Mouse (Mus musculus) lung, postnatal 4 days (tissue): ENCODE data around the gene Tsc1.

Experiments used
- DNase-seq, 2 experiments: peaks; one replicate each; pipeline ENCODE4 v3.0.0; 2021

Gene Tsc1

DNA sequence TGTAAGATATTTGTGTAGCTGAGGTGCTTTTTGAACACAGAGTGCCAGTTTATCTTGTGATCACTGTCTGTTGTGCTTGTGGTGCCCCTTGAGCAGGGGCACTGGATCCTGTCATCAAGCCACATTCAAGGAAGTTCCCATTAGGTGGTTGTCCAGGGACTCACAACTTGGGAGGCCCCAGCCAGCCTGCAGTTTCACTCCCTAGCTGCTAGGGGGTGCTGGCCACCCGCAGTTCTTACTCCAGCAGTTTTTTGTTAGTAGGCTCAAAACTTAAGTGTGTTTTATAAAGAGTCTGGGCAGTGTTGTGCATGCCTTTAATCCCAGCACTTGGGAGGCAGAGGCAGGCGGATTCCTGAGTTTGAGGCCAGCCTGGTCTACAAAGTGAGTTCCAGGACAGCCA lies 13.3 kb downstream of the Tsc1 start:
- DNase-seq: peak; percentile 35 to 48

- DNase-seq: peak; percentile 36 to 66
Measured at GRCm38 (mm10) chr2:28656216-28656615, 15.2 kb downstream of the Tsc1 start.

DNA sequence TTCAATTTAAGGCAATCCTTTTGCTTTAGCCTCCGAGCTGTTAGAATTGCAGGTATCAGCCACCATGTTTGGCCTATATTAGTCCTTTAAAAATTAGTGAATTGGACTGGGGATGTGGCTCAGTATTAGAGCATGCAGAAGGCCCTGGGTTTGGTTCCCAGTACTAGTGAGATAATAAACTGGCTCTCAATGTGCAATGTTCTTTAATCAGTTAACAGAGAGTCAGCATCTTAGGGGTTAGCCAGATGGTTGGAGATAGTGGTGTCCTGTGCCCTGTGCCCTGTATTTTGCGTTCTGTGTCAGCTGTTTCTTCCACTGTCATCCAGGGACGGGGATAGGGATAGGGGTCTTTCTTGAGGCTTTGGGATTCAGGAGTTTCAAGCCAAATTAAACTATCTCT lies 21.9 kb downstream of the Tsc1 start:
- DNase-seq: no peak

- DNase-seq: no peak
Measured at GRCm38 (mm10) chr2:28665818-28666217, 24.8 kb downstream of the Tsc1 start.

GRCm38 (mm10) chr2:28671438-28671837 lies 30.4 kb downstream of the Tsc1 start:
- DNase-seq: no peak

- no peak for DNase-seq
Measured at GRCm38 (mm10) chr2:28676005-28676404, 35.0 kb downstream of the Tsc1 start.

DNA sequence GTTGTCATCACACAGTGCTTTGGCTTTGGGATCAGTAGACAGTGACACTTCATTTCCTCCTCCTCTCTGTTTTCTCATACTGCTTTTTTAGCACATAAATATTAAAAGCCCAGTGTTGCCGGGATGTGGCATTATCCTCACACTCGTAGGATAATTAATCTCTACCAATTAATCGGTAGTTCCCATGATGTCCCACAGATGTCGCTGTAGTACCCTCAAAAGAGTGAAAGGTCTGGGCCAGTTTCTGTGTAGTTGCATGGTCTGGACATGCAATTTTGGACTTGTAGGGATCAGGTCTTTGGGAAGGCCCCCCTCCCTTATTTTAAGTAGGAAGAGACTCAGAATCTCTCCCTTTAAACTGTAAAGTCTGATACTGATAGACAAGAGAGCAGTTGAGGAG lies 39.7 kb downstream of the Tsc1 start:
- DNase-seq: peak in 1 of 2 experiments; percentile 38

GRCm38 (mm10) chr2:28681718-28682117 lies 40.7 kb downstream of the Tsc1 start:
- DNase-seq: no peak

DNA sequence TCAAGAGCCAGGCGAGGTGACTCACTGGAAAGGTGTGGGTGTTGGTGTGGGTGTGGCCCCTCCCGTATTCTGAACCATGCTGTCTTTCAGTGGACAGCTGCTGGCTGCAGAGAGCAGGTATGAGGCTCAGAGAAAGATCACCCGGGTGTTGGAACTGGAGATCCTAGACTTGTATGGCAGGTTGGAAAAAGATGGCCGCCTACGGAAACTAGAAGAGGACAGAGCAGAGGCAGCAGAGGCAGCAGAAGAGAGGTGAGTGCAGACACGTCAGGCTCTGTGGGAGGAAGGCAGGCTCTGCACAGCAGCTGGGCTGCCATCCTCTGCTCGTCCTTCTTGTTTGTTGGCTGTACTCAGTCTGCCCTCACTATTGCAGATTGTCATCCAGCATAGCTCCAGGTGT lies 44.9 kb downstream of the Tsc1 start:
- DNase-seq: no peak

DNA sequence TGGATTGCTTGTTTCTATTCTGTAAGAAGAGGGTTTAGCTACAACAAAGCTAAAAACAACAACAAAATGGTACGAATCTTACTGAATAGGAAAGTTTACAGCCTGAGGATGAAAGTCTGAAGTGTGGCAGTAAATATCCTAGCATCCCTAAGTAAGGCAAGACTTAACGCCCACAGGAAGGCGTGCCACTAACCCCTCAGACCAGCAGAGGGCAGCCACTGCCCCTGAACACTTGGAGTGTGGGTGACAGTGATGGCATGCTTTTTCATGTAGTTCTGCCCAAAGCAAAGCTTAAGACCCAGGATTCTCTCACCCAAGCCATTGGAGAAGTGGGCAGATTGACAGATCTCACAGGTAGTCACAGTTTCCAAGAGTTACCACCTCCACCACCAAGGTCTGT lies 47.4 kb downstream of the Tsc1 start:
- DNase-seq: peak; percentile 40 to 60

DNA sequence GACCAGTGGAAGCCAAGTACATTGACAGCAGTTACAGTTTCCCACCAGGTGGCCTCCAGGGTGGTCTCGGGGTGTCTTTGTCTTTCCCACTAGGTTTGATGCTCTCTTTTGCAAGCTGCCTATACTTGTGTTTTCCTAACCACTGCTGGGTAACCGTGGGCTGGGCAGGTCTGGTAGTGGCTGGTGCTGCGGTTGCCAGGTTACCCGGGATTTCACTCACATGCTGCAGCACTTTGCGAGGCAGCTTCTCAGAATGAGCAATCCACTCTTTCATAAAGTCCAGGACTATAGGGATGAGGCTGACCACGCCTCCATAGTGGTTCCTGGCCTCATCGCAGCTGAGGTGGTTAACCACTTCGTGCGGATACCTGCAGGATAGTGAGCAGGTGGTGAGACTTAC lies 51.7 kb downstream of the Tsc1 start:
- DNase-seq: no peak

DNA sequence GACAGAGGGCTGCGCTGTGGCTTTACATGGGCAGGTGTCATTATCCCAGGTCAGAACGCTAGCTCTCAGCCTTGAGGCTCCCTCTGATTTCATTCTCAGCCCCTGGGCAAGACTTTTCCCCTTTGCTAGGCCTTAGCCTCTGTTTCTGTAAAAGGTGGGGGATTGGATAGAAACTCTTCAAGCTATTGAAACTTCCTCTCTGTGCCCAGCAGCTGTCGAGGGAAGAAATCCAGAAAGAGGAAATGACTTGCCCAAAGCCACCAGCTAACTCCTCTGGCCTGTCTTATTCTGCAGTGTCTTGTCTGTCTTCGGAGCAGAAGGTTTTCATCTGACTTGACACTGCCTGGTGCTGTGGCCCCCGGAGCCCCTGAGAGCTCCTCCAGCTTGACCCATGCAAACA lies 57.5 kb downstream of the Tsc1 start:
- peak in 1 of 2 experiments; percentile 25 for DNase-seq

DNA sequence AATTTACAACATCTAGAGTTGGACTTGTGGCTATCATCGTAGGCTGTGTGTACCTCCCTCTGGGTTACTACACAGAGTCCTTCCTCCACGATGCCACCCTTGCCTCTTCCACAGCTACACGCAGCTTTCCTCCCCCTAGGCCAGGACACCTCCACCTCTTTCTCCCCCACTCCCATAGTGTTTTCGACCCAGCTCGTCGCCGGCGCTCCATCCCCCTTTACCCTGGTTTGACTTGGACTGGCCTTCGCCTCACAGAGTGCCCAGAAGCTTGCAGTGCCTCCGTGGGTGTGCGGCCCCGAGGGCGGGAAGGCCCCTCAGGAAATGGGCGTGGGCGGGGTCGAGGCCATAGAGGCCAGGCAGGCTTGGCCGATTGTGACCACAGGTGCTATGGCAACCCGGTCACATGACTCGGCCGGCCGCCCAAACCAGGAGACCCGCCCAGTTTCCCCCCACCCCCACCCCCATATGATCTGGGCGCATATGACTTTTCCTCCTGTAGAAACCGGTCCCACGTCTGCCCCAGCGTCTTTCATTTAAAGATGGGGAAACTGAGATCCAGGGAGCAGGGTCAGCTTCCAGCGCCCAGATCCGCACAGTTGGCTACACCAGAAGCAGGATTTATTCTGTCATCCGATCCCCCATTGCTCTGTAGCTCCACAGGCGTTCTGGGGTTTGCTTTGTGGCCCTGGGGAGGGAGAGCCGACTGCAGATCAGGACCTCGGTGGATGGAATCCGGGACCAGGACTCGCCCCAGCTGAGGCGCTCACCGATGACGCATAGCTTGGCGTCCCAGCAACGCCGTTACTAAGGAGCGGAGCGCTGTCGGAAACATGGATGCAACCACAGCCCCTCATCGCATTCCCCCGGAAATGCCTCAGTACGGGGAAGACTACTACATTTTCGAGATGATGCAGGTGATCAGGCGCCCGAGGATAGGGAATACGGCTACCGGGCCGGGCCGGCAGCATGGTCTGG lies 58.6 kb downstream of the Tsc1 start, which contains the start of the genes Spaca9 and Ak8:
Gene Spaca9 (minus strand): TSS at position 367 of the 975 bp plus-strand sequence.
Gene Ak8 (plus strand): TSS at position 804 of the 975 bp plus-strand sequence.
- DNase-seq: peak; percentile 90

DNA sequence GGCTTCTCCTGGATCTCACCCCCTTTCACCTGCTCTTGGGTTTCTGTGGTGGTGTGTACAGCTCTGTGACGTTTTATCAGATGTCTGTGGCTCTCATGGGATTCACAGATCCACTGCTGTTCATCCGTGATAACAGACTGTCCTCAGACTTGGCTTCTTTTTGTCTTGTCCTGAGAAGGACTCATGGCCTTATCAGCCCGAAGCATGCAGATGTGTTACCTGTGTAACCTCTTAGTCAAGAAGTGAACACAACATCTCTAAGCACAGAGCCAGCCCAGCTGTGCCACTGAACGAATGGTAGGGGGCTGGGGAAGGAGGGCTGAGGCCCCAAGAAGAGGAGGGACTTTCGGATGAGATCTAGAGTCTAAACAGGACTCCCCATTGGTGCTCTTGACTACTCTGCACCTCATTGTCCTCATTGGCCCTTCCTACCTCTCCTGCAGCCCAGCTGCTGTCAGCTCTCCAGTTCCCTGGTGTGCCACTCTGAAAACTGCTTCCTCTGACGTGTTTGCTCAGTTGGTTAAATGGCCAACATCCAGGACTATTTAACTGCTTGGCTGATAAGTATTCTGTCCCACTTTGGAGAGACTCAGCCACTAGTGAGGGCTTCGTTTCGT lies 60.7 kb downstream of the Tsc1 start:
- no peak for DNase-seq

DNA sequence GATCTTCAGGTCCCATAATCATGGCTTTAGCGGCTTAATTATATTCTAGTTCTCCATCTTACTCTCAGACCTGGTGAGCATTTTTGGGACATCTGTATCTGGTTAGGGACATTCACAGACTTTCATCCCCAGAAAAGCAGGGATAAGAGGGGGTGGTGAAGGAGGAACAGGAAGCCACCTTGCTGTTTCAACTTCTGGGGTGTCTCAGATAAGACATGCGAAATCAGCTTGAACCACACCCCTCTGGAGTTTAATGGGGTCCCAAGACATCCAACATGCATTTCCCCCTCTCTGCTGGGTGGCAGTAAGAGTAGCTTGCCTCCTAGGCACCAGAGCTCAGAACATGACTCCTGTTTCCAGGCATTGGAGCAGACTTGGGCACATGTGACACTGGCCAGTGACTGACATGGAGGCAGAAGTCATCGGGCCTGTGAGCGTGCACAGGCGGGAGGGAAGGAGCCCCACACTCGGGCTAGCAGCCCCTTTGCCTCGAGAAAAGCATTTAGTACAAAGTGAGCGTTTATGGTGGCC lies 65.1 kb downstream of the Tsc1 start:
- no peak for DNase-seq

DNA sequence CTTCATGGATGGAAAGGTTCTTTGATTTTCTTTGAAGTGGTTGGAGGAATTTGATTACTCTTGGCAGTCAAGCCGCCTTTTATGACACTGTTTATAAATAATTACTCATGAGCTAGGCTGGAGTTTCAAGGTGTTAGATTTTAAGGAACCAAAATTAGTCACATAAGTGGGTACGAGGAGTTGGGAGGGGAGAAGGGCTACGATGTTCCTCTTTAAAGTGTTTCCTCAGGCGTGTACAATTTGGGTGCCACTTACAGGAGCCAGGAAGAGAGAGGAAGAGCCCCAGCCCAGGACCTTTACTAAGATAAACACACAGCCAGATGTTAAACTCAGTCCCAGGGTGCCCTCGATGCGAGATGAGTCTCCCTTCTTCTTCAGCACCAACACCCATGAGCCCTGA lies 65.8 kb downstream of the Tsc1 start:
- DNase-seq: no peak

- no peak for DNase-seq
Measured at GRCm38 (mm10) chr2:28713036-28713435, 72.0 kb downstream of the Tsc1 start.

DNA sequence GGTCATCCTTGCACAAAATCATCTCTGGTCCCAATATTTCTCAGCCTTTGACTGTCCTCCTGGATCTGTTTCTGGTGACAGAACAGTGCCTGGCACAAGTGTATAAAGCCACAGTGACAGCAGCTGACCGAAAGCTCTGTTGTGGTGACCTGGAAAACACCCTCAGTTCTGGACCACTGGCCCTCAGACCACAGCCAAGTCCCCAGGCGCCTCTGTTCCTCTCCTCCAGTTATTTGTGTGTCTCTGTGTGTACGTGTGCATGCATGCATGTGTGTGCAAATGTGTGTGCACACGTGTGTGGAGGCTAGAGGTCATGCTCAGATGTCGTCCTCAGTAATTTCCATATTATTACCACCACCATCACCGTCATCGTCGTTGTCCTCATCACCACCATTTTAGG lies 81.4 kb downstream of the Tsc1 start:
- DNase-seq: no peak

- peak; percentile 28 to 58 for DNase-seq
Measured at GRCm38 (mm10) chr2:28723912-28724311, 82.9 kb downstream of the Tsc1 start.

DNA sequence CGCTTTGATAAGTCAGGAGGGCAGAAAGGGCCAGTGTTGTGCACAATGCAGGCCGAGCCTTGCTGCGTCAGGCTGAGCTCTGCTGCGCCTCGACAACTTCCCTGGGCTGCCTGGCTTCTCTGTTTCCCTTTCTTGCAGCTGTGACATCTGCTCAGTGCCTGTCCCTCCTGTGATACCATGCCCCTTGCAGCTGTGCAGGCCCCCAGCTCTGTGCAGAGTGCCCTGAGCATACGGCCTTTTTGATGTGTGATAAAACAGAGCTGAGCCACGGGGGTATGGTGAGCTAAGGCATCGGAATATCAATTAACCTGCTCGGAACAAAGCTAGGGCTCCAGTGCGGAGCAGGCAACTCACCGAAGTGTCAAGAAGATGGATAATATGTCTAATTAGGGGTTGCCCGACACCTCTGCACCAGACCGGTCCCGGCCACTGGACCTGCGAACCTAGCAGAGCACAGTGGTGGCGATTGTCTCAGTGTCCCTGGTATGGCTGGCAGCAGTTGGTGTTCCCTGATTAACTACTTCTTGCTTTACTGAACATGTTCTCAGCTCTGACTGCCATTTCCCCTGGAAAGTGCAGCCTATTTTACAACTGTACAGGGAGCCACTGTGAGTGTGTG lies 86.9 kb downstream of the Tsc1 start:
- no peak for DNase-seq

DNA sequence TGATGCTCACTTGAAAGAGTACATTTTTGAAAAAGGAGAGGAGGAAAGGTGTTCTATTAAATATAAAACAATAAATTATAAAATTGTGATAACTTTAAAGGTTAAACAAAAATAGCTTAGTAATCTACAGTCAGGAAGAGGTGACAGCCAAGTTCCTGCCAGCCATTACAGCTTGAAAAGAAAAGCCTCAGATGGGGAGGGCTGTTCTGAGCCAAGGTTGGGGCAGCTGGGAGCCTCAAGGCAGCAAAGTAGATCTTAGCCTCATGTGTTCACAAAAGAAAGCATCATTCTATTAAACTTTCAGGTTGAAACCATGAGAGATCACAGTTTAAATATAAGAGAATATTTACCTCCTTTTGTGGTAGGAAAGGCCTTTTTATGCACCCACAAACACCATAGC lies 89.6 kb downstream of the Tsc1 start:
- DNase-seq: no peak

- DNase-seq: no peak
Measured at GRCm38 (mm10) chr2:28737112-28737511, 96.1 kb downstream of the Tsc1 start.

GRCm38 (mm10) chr2:28740159-28740558 lies 99.1 kb downstream of the Tsc1 start:
- DNase-seq: no peak
